Mouse (Mus musculus): ENCODE data around the gene Trim14. TPM values are rescaled to one million over a fixed set of nuclear protein-coding genes. Genes with fewer than 3 reads are reported as not detected.

The Trim14 gene
- polyA plus RNA-seq, 1 experiment = 0.14 TPM

GRCm38 (mm10) chr4:46458411-46458810 lies 77.5 kb downstream of the Trim14 start:
- peaks cover 100% of the 10 kb centered on the region for H3K79me2 ChIP-seq (ENCODE audit: control insufficient read depth, insufficient read depth)
- TF ChIP-seq TCF12 (IDR thresholded peaks at IDR 0.05; ENCODE audit: insufficient read depth, poor library complexity, severe bottlenecking) = no peak
- no peak for TF ChIP-seq MAX (IDR thresholded peaks at IDR 0.05; ENCODE audit: low read depth)
- no peak for TF ChIP-seq CEBPB (IDR thresholded peaks at IDR 0.05; ENCODE audit: insufficient read depth, poor library complexity, severe bottlenecking)
- no peak for TF ChIP-seq TCF3 (IDR thresholded peaks at IDR 0.05; ENCODE audit: insufficient read length, low read depth)
- no peak for TF ChIP-seq POLR2A (IDR thresholded peaks at IDR 0.05; ENCODE audit: insufficient read length, low read depth)
- TF ChIP-seq POLR2AphosphoS2 (IDR thresholded peaks at IDR 0.05; ENCODE audit: insufficient read length, low read depth) = no peak
- TF ChIP-seq SRF (IDR thresholded peaks at IDR 0.05; ENCODE audit: control insufficient read depth, insufficient read length, low read depth) = no peak
- no peak for TF ChIP-seq MYOD1 (IDR thresholded peaks at IDR 0.05; ENCODE audit: control insufficient read depth in 1 of 3, insufficient read length in 2 of 3, low read depth in 2 of 3)
- TF ChIP-seq USF1 (IDR thresholded peaks at IDR 0.05; ENCODE audit: low read depth) = no peak
- TF ChIP-seq REST (IDR thresholded peaks at IDR 0.05; ENCODE audit: insufficient read depth, insufficient read length) = no peak
- no peak for TF ChIP-seq MYOG (IDR thresholded peaks at IDR 0.05; ENCODE audit: control insufficient read depth in 1 of 3, insufficient read depth in 1 of 3, insufficient read length in 2 of 3, low read depth in 2 of 3)
- TF ChIP-seq E2F4 (IDR thresholded peaks at IDR 0.05; ENCODE audit: insufficient read depth) = no peak

GRCm38 (mm10) chr4:46457186-46457585 lies 78.8 kb downstream of the Trim14 start:
- Histone ChIP-seq H3ac (ENCODE audit: control insufficient read depth, insufficient read length) (no peak overlapping the region), H3K79me2 (ENCODE audit: control insufficient read depth, insufficient read depth) (peaks cover 99% of the 10 kb centered on the region), H3K27me3 (ENCODE audit: control insufficient read depth, insufficient read depth, insufficient read length) (no peaks in the 10 kb centered on the region), H3K4me2 (ENCODE audit: low read depth) (no peak overlapping the region), H3K4me3 (no peak overlapping the region), H3K36me3 (ENCODE audit: control insufficient read depth, insufficient read depth) (peaks cover 7% of the 10 kb centered on the region)
- TF ChIP-seq CEBPB (IDR thresholded peaks at IDR 0.05; ENCODE audit: insufficient read depth, poor library complexity, severe bottlenecking) (peak; percentile 20; the same call in 1 of the 2 replicates), MYOD1 (IDR thresholded peaks at IDR 0.05; ENCODE audit: control insufficient read depth in 1 of 3, insufficient read length in 2 of 3, low read depth in 2 of 3) (no peak)

More at GRCm38 (mm10) chr4:46458411-46458810, 77.5 kb downstream of the Trim14 start:
- no peak overlapping the region for H3K4me3 ChIP-seq
- no peak overlapping the region for H3K4me2 ChIP-seq (ENCODE audit: low read depth)
- no peak overlapping the region for H3ac ChIP-seq (ENCODE audit: control insufficient read depth, insufficient read length)
- no peaks in the 10 kb centered on the region for H3K27me3 ChIP-seq (ENCODE audit: control insufficient read depth, insufficient read depth, insufficient read length)
- H3K36me3 ChIP-seq (ENCODE audit: control insufficient read depth, insufficient read depth) = peaks cover 14% of the 10 kb centered on the region

- peaks cover 5% of the 10 kb centered on the region for H3K36me3 ChIP-seq (ENCODE audit: control insufficient read depth, insufficient read depth)
- no peak for TF ChIP-seq E2F4 (IDR thresholded peaks at IDR 0.05; ENCODE audit: insufficient read depth)
- no peak for TF ChIP-seq TCF12 (IDR thresholded peaks at IDR 0.05; ENCODE audit: insufficient read depth, poor library complexity, severe bottlenecking)
- no peak for TF ChIP-seq USF1 (IDR thresholded peaks at IDR 0.05; ENCODE audit: low read depth)
- TF ChIP-seq MYOG (IDR thresholded peaks at IDR 0.05; ENCODE audit: control insufficient read depth in 1 of 3, insufficient read depth in 1 of 3, insufficient read length in 2 of 3, low read depth in 2 of 3) = no peak
- no peak for TF ChIP-seq TCF3 (IDR thresholded peaks at IDR 0.05; ENCODE audit: insufficient read length, low read depth)
- no peak for TF ChIP-seq CEBPB (IDR thresholded peaks at IDR 0.05; ENCODE audit: insufficient read depth, poor library complexity, severe bottlenecking)
- TF ChIP-seq SRF (IDR thresholded peaks at IDR 0.05; ENCODE audit: control insufficient read depth, insufficient read length, low read depth) = no peak
- TF ChIP-seq POLR2AphosphoS2 (IDR thresholded peaks at IDR 0.05; ENCODE audit: insufficient read length, low read depth) = no peak
- no peak for TF ChIP-seq REST (IDR thresholded peaks at IDR 0.05; ENCODE audit: insufficient read depth, insufficient read length)
- no peak for TF ChIP-seq MYOD1 (IDR thresholded peaks at IDR 0.05; ENCODE audit: control insufficient read depth in 1 of 3, insufficient read length in 2 of 3, low read depth in 2 of 3)
- TF ChIP-seq MAX (IDR thresholded peaks at IDR 0.05; ENCODE audit: low read depth) = no peak
- no peak for TF ChIP-seq POLR2A (IDR thresholded peaks at IDR 0.05; ENCODE audit: insufficient read length, low read depth)
Observed at GRCm38 (mm10) chr4:46456762-46457161, 79.2 kb downstream of the Trim14 start.

GRCm38 (mm10) chr4:46454097-46454864 lies 81.7 kb downstream of the Trim14 start:
- peak overlapping the region; percentile 46 for H3K4me3 ChIP-seq
- H3K27me3 ChIP-seq (ENCODE audit: control insufficient read depth, insufficient read depth, insufficient read length) = no peaks in the 10 kb centered on the region
- TF ChIP-seq POLR2A (IDR thresholded peaks at IDR 0.05; ENCODE audit: insufficient read length, low read depth) (no peak), CEBPB (IDR thresholded peaks at IDR 0.05; ENCODE audit: insufficient read depth, poor library complexity, severe bottlenecking) (no peak), POLR2AphosphoS2 (IDR thresholded peaks at IDR 0.05; ENCODE audit: insufficient read length, low read depth) (no peak)
- H3ac ChIP-seq (ENCODE audit: control insufficient read depth, insufficient read length) = no peak overlapping the region
- H3K36me3 ChIP-seq (ENCODE audit: control insufficient read depth, insufficient read depth) = no peaks in the 10 kb centered on the region
- H3K79me2 ChIP-seq (ENCODE audit: control insufficient read depth, insufficient read depth) = peaks cover 70% of the 10 kb centered on the region
- H3K4me2 ChIP-seq (ENCODE audit: low read depth) = peak overlapping the region; percentile 79

More at GRCm38 (mm10) chr4:46456762-46457161, 79.2 kb downstream of the Trim14 start:
- H3K4me3 ChIP-seq = no peak overlapping the region
- no peak overlapping the region for H3ac ChIP-seq (ENCODE audit: control insufficient read depth, insufficient read length)
- no peak overlapping the region for H3K4me2 ChIP-seq (ENCODE audit: low read depth)
- H3K27me3 ChIP-seq (ENCODE audit: control insufficient read depth, insufficient read depth, insufficient read length) = no peaks in the 10 kb centered on the region
- H3K79me2 ChIP-seq (ENCODE audit: control insufficient read depth, insufficient read depth) = peaks cover 95% of the 10 kb centered on the region
